Mouse (Mus musculus): ENCODE measurements around the gene Rims1. TPM values are rescaled to one million over a fixed set of nuclear protein-coding genes. Genes with fewer than 3 reads are reported as not detected.

Gene Rims1
- polyA plus RNA-seq, 1 experiment: not detected

DNA sequence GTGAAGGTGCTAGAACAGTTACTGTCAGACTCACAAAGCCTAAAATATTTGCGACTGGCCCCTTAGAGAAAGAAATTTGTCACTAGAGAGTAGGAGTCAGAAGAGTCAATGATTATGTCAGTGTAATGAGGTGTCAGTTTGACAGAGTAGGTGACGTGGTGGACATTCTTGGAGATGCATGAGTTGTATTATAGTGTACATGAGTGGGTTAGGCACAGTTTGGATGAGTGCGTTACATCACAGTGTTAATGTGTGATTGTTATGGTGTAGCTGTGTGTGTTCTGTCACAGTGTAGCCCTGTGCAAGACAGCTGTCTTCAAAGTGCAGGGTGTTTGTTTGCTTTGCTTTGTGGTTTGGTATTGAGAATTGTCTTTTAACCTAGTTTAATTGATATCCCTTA is 226.3 kb downstream of the Rims1 start:
- Histone ChIP-seq H3K79me2 (ENCODE audit: control insufficient read depth, insufficient read depth) (no peaks in the 10 kb centered on the region), H3K79me3 (ENCODE audit: low read depth) (no peaks in the 10 kb centered on the region), H3K27me3 (ENCODE audit: control insufficient read depth, insufficient read depth, insufficient read length) (no peaks in the 10 kb centered on the region), H3ac (ENCODE audit: control insufficient read depth, insufficient read length, low read depth) (no peak overlapping the region), H3K4me3 (ENCODE audit: insufficient read depth, poor library complexity, severe bottlenecking) (no peak overlapping the region), H3K36me3 (ENCODE audit: control insufficient read depth, insufficient read depth) (no peaks in the 10 kb centered on the region)
- TF ChIP-seq USF1 (IDR thresholded peaks at IDR 0.05; ENCODE audit: low read depth): no peak
- TF ChIP-seq MYOG (IDR thresholded peaks at IDR 0.05; ENCODE audit: control insufficient read depth, extremely low read depth, insufficient read length): no peak
- TF ChIP-seq FOSL1 (IDR thresholded peaks at IDR 0.05; ENCODE audit: insufficient read depth, low read length, poor library complexity, severe bottlenecking): no peak
- no peak for TF ChIP-seq CEBPB (IDR thresholded peaks at IDR 0.05; ENCODE audit: low read depth)
- no peak for TF ChIP-seq MYOD1 (IDR thresholded peaks at IDR 0.05; ENCODE audit: control insufficient read depth, insufficient read length, low read depth)
- no peak for TF ChIP-seq CTCF (IDR thresholded peaks at IDR 0.05; ENCODE audit: control insufficient read depth, insufficient read depth, insufficient read length)
- no peak for TF ChIP-seq MAX (IDR thresholded peaks at IDR 0.05)

- H3K4me3 ChIP-seq (ENCODE audit: insufficient read depth, poor library complexity, severe bottlenecking): no peak overlapping the region
- no peaks in the 10 kb centered on the region for H3K79me3 ChIP-seq (ENCODE audit: low read depth)
Observed at GRCm38 (mm10) chr1:22572720-22573119, 233.1 kb downstream of the Rims1 start.

DNA sequence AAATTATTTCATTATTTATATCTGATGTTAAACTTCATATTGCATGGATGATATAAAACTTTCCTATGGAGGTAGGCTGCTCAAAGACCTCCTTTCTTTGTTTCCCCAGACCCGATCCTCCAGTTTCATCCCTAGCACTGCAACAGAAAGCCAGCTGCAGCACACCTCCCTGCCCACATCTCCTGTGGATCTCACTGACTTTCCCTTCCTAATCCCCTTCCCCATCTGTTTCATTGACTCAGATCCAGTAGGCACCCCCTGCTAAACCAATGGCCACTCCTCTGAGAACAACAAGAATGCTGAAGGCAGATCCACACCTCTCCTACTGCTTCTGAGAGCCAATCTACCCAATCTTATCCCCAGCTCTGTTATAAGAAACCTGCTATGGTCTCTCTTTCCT is 259.5 kb downstream of the Rims1 start:
- Histone ChIP-seq H3K36me3 (ENCODE audit: control insufficient read depth, insufficient read depth) (no peaks in the 10 kb centered on the region), H3K4me3 (ENCODE audit: insufficient read depth, poor library complexity, severe bottlenecking) (no peak overlapping the region), H3ac (ENCODE audit: control insufficient read depth, insufficient read length, low read depth) (no peak overlapping the region), H3K27me3 (ENCODE audit: control insufficient read depth, insufficient read depth, insufficient read length) (no peaks in the 10 kb centered on the region), H3K79me2 (ENCODE audit: control insufficient read depth, insufficient read depth) (no peaks in the 10 kb centered on the region), H3K79me3 (ENCODE audit: low read depth) (no peaks in the 10 kb centered on the region)
- no peak for TF ChIP-seq CTCF (IDR thresholded peaks at IDR 0.05; ENCODE audit: control insufficient read depth, insufficient read depth, insufficient read length)
- TF ChIP-seq FOSL1 (IDR thresholded peaks at IDR 0.05; ENCODE audit: insufficient read depth, low read length, poor library complexity, severe bottlenecking): no peak
- TF ChIP-seq MAX (IDR thresholded peaks at IDR 0.05): no peak
- no peak for TF ChIP-seq CEBPB (IDR thresholded peaks at IDR 0.05; ENCODE audit: low read depth)
- TF ChIP-seq USF1 (IDR thresholded peaks at IDR 0.05; ENCODE audit: low read depth): no peak
- no peak for TF ChIP-seq MYOG (IDR thresholded peaks at IDR 0.05; ENCODE audit: control insufficient read depth, extremely low read depth, insufficient read length)
- no peak for TF ChIP-seq MYOD1 (IDR thresholded peaks at IDR 0.05; ENCODE audit: control insufficient read depth, insufficient read length, low read depth)

More at GRCm38 (mm10) chr1:22572720-22573119, 233.1 kb downstream of the Rims1 start:
- TF ChIP-seq MYOD1 (IDR thresholded peaks at IDR 0.05; ENCODE audit: control insufficient read depth, insufficient read length, low read depth) (no peak), FOSL1 (IDR thresholded peaks at IDR 0.05; ENCODE audit: insufficient read depth, low read length, poor library complexity, severe bottlenecking) (no peak), CEBPB (IDR thresholded peaks at IDR 0.05; ENCODE audit: low read depth) (no peak), USF1 (IDR thresholded peaks at IDR 0.05; ENCODE audit: low read depth) (no peak), CTCF (IDR thresholded peaks at IDR 0.05; ENCODE audit: control insufficient read depth, insufficient read depth, insufficient read length) (no peak), MAX (IDR thresholded peaks at IDR 0.05) (no peak), MYOG (IDR thresholded peaks at IDR 0.05; ENCODE audit: control insufficient read depth, extremely low read depth, insufficient read length) (no peak)
- Histone ChIP-seq H3K27me3 (ENCODE audit: control insufficient read depth, insufficient read depth, insufficient read length) (no peaks in the 10 kb centered on the region), H3K36me3 (ENCODE audit: control insufficient read depth, insufficient read depth) (no peaks in the 10 kb centered on the region), H3K79me2 (ENCODE audit: control insufficient read depth, insufficient read depth) (no peaks in the 10 kb centered on the region), H3ac (ENCODE audit: control insufficient read depth, insufficient read length, low read depth) (no peak overlapping the region)

DNA sequence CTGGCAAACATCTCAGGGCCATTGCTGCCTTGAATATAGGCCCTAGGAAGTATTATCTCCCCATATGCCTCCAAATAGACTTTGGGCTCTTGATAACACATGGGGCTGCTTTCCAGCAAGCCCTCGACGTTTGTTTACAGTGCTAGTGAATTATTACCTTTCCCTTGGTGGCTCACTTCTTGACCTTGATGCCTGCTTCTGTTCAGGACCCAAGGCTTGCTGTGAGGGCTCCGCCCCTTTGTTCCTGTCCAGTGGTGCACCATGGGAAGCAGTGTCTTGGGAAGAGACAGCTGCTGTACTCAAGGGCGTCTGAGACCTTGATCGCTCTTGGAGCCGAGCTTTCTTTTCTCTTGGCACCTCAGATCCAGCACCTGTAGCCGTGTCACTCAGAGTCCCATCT is 267.7 kb downstream of the Rims1 start:
- no peaks in the 10 kb centered on the region for H3K79me2 ChIP-seq (ENCODE audit: control insufficient read depth, insufficient read depth)
- H3K36me3 ChIP-seq (ENCODE audit: control insufficient read depth, insufficient read depth): no peaks in the 10 kb centered on the region
- H3ac ChIP-seq (ENCODE audit: control insufficient read depth, insufficient read length, low read depth): no peak overlapping the region
- H3K4me3 ChIP-seq (ENCODE audit: insufficient read depth, poor library complexity, severe bottlenecking): no peak overlapping the region
- TF ChIP-seq MYOG (IDR thresholded peaks at IDR 0.05; ENCODE audit: control insufficient read depth, extremely low read depth, insufficient read length) (no peak), MYOD1 (IDR thresholded peaks at IDR 0.05; ENCODE audit: control insufficient read depth, insufficient read length, low read depth) (no peak), USF1 (IDR thresholded peaks at IDR 0.05; ENCODE audit: low read depth) (no peak), CTCF (IDR thresholded peaks at IDR 0.05; ENCODE audit: control insufficient read depth, insufficient read depth, insufficient read length) (no peak), MAX (IDR thresholded peaks at IDR 0.05) (no peak), CEBPB (IDR thresholded peaks at IDR 0.05; ENCODE audit: low read depth) (no peak), FOSL1 (IDR thresholded peaks at IDR 0.05; ENCODE audit: insufficient read depth, low read length, poor library complexity, severe bottlenecking) (no peak)
- H3K27me3 ChIP-seq (ENCODE audit: control insufficient read depth, insufficient read depth, insufficient read length): no peaks in the 10 kb centered on the region
- H3K79me3 ChIP-seq (ENCODE audit: low read depth): no peaks in the 10 kb centered on the region

GRCm38 (mm10) chr1:22536776-22537175 is 269.0 kb downstream of the Rims1 start:
- Histone ChIP-seq H3ac (ENCODE audit: control insufficient read depth, insufficient read length, low read depth) (no peak overlapping the region), H3K36me3 (ENCODE audit: control insufficient read depth, insufficient read depth) (no peaks in the 10 kb centered on the region), H3K4me3 (ENCODE audit: insufficient read depth, poor library complexity, severe bottlenecking) (no peak overlapping the region), H3K27me3 (ENCODE audit: control insufficient read depth, insufficient read depth, insufficient read length) (no peaks in the 10 kb centered on the region), H3K79me3 (ENCODE audit: low read depth) (no peaks in the 10 kb centered on the region), H3K79me2 (ENCODE audit: control insufficient read depth, insufficient read depth) (no peaks in the 10 kb centered on the region)
- TF ChIP-seq MAX (IDR thresholded peaks at IDR 0.05) (no peak), MYOD1 (IDR thresholded peaks at IDR 0.05; ENCODE audit: control insufficient read depth, insufficient read length, low read depth) (no peak), CEBPB (IDR thresholded peaks at IDR 0.05; ENCODE audit: low read depth) (no peak), MYOG (IDR thresholded peaks at IDR 0.05; ENCODE audit: control insufficient read depth, extremely low read depth, insufficient read length) (no peak), FOSL1 (IDR thresholded peaks at IDR 0.05; ENCODE audit: insufficient read depth, low read length, poor library complexity, severe bottlenecking) (no peak), CTCF (IDR thresholded peaks at IDR 0.05; ENCODE audit: control insufficient read depth, insufficient read depth, insufficient read length) (no peak), USF1 (IDR thresholded peaks at IDR 0.05; ENCODE audit: low read depth) (no peak)

GRCm38 (mm10) chr1:22535049-22535448 is 270.7 kb downstream of the Rims1 start:
- no peaks in the 10 kb centered on the region for H3K36me3 ChIP-seq (ENCODE audit: control insufficient read depth, insufficient read depth)
- no peak overlapping the region for H3K4me3 ChIP-seq (ENCODE audit: insufficient read depth, poor library complexity, severe bottlenecking)
- no peaks in the 10 kb centered on the region for H3K79me3 ChIP-seq (ENCODE audit: low read depth)
- no peaks in the 10 kb centered on the region for H3K27me3 ChIP-seq (ENCODE audit: control insufficient read depth, insufficient read depth, insufficient read length)
- no peak for TF ChIP-seq MYOG (IDR thresholded peaks at IDR 0.05; ENCODE audit: control insufficient read depth, extremely low read depth, insufficient read length)
- no peak for TF ChIP-seq MYOD1 (IDR thresholded peaks at IDR 0.05; ENCODE audit: control insufficient read depth, insufficient read length, low read depth)
- TF ChIP-seq USF1 (IDR thresholded peaks at IDR 0.05; ENCODE audit: low read depth): no peak
- TF ChIP-seq CTCF (IDR thresholded peaks at IDR 0.05; ENCODE audit: control insufficient read depth, insufficient read depth, insufficient read length): no peak
- no peak for TF ChIP-seq CEBPB (IDR thresholded peaks at IDR 0.05; ENCODE audit: low read depth)
- no peak for TF ChIP-seq MAX (IDR thresholded peaks at IDR 0.05)
- no peak for TF ChIP-seq FOSL1 (IDR thresholded peaks at IDR 0.05; ENCODE audit: insufficient read depth, low read length, poor library complexity, severe bottlenecking)
- no peak overlapping the region for H3ac ChIP-seq (ENCODE audit: control insufficient read depth, insufficient read length, low read depth)
- no peaks in the 10 kb centered on the region for H3K79me2 ChIP-seq (ENCODE audit: control insufficient read depth, insufficient read depth)

Measured in C2C12 (cell line).